Mouse (Mus musculus): ENCODE results near the gene Marc2. TPM values are rescaled to one million over a fixed set of nuclear protein-coding genes. Genes with fewer than 3 reads are reported as not detected.

Marc2 gene
- polyA plus RNA-seq, 1 experiment from 2014 or later = 191 TPM

- Histone ChIP-seq H3K9me3 (replicated peaks) (no peaks in the 10 kb centered on the region), H3K27me3 (peaks cover 26% of the 10 kb centered on the region), H3K36me3 (no peaks in the 10 kb centered on the region; the same call in 1 of the 2 replicates), H3K4me1 (peaks cover 9% of the 10 kb centered on the region), H3K9ac (no peak overlapping the region), H3K27ac (replicated peaks) (no peak overlapping the region), H3K4me2 (replicated peaks) (no peak overlapping the region), H3K4me3 (replicated peaks) (no peak overlapping the region)
- WGBS = 63% methylated on average over 15 of the region's 15 CpGs
- ATAC-seq (ENCODE audit: insufficient number of reproducible peaks, low FRiP score, low TSS enrichment, low read depth) = no peak
Observed at GRCm38 (mm10) chr1:184807627-184808417, 38.4 kb downstream of the Marc2 start.

GRCm38 (mm10) chr1:184807123-184807522 lies 39.1 kb downstream of the Marc2 start:
- H3K36me3 ChIP-seq = no peaks in the 10 kb centered on the region
- no peak overlapping the region for H3K4me2 ChIP-seq (replicated peaks)
- peaks cover 9% of the 10 kb centered on the region for H3K4me1 ChIP-seq
- no peak overlapping the region for H3K9ac ChIP-seq
- H3K4me3 ChIP-seq (replicated peaks) = no peak overlapping the region
- H3K9me3 ChIP-seq (replicated peaks) = no peaks in the 10 kb centered on the region
- 67% methylated on average over 7 of the region's 7 CpGs for WGBS
- no peak for ATAC-seq (ENCODE audit: insufficient number of reproducible peaks, low FRiP score, low TSS enrichment, low read depth)
- H3K27ac ChIP-seq (replicated peaks) = no peak overlapping the region
- peaks cover 23% of the 10 kb centered on the region for H3K27me3 ChIP-seq

- H3K9ac ChIP-seq = no peak overlapping the region
- H3K4me1 ChIP-seq = peaks cover 5% of the 10 kb centered on the region
- H3K9me3 ChIP-seq (replicated peaks) = no peaks in the 10 kb centered on the region
- no peak overlapping the region for H3K27ac ChIP-seq (replicated peaks)
- no peak overlapping the region for H3K4me2 ChIP-seq (replicated peaks)
- ATAC-seq (ENCODE audit: insufficient number of reproducible peaks, low FRiP score, low TSS enrichment, low read depth) = no peak
- H3K4me3 ChIP-seq (replicated peaks) = no peak overlapping the region
- 95% methylated on average over 4 of the region's 4 CpGs for WGBS
- peaks cover 9% of the 10 kb centered on the region for H3K27me3 ChIP-seq
- H3K36me3 ChIP-seq = no peaks in the 10 kb centered on the region
Observed at GRCm38 (mm10) chr1:184805749-184806148, 40.5 kb downstream of the Marc2 start.

- Histone ChIP-seq H3K4me3 (replicated peaks) (no peak overlapping the region), H3K4me2 (replicated peaks) (no peak overlapping the region), H3K9me3 (replicated peaks) (no peaks in the 10 kb centered on the region), H3K4me1 (0 out of 2 replicates have a peak, but pooled peaks cover 2% of the 10 kb centered on the region), H3K27ac (replicated peaks) (no peak overlapping the region), H3K36me3 (no peaks in the 10 kb centered on the region), H3K27me3 (peaks cover 3% of the 10 kb centered on the region; the same call in 1 of the 2 replicates), H3K9ac (no peak overlapping the region)
- WGBS = 18% methylated on average over 27 of the region's 27 CpGs
- ATAC-seq (ENCODE audit: insufficient number of reproducible peaks, low FRiP score, low TSS enrichment, low read depth) = 0 out of 2 replicates have a peak, but pooled peaks have one; percentile 27
Observed at GRCm38 (mm10) chr1:184793163-184793876, 52.9 kb downstream of the Marc2 start.

GRCm38 (mm10) chr1:184791109-184791508 lies 55.1 kb downstream of the Marc2 start:
- WGBS = 8% methylated on average over 2 of the region's 2 CpGs
- H3K4me1 ChIP-seq = 0 out of 2 replicates have a peak, but pooled peaks cover 2% of the 10 kb centered on the region
- no peak for ATAC-seq (ENCODE audit: insufficient number of reproducible peaks, low FRiP score, low TSS enrichment, low read depth)

GRCm38 (mm10) chr1:184786376-184787151 lies 59.7 kb downstream of the Marc2 start:
- H3K4me1 ChIP-seq = no peaks in the 10 kb centered on the region
- 68% methylated on average over 13 of the region's 13 CpGs for whole genome bisulfite sequencing
- H3K4me2 ChIP-seq (replicated peaks) = no peak overlapping the region
- no peaks in the 10 kb centered on the region for H3K9me3 ChIP-seq (replicated peaks)
- no peak overlapping the region for H3K4me3 ChIP-seq (replicated peaks)
- no peak for ATAC-seq (ENCODE audit: insufficient number of reproducible peaks, low FRiP score, low TSS enrichment, low read depth)
- H3K27ac ChIP-seq (replicated peaks) = no peak overlapping the region
- no peak overlapping the region for H3K9ac ChIP-seq
- no peaks in the 10 kb centered on the region for H3K27me3 ChIP-seq
- no peaks in the 10 kb centered on the region for H3K36me3 ChIP-seq

More at GRCm38 (mm10) chr1:184791109-184791508, 55.1 kb downstream of the Marc2 start:
- no peak overlapping the region for H3K27ac ChIP-seq (replicated peaks)
- no peak overlapping the region for H3K4me2 ChIP-seq (replicated peaks)
- no peaks in the 10 kb centered on the region for H3K36me3 ChIP-seq
- no peaks in the 10 kb centered on the region for H3K9me3 ChIP-seq (replicated peaks)
- H3K9ac ChIP-seq = no peak overlapping the region
- peaks cover 3% of the 10 kb centered on the region; the same call in 1 of the 2 replicates for H3K27me3 ChIP-seq
- H3K4me3 ChIP-seq (replicated peaks) = no peak overlapping the region

- no peak for ATAC-seq (ENCODE audit: insufficient number of reproducible peaks, low FRiP score, low TSS enrichment, low read depth)
- Histone ChIP-seq H3K4me3 (replicated peaks) (no peak overlapping the region), H3K27me3 (no peaks in the 10 kb centered on the region), H3K36me3 (no peaks in the 10 kb centered on the region), H3K27ac (replicated peaks) (no peak overlapping the region), H3K9ac (no peak overlapping the region), H3K4me1 (no peaks in the 10 kb centered on the region), H3K9me3 (replicated peaks) (no peaks in the 10 kb centered on the region), H3K4me2 (replicated peaks) (no peak overlapping the region)
- WGBS = 66% methylated on average over 4 of the region's 4 CpGs
Observed at GRCm38 (mm10) chr1:184783641-184784040, 62.6 kb downstream of the Marc2 start.

- no peak overlapping the region for H3K9ac ChIP-seq
- WGBS = 55% methylated on average over 14 of the region's 14 CpGs
- no peaks in the 10 kb centered on the region for H3K36me3 ChIP-seq
- no peak overlapping the region for H3K4me2 ChIP-seq (replicated peaks)
- no peaks in the 10 kb centered on the region for H3K9me3 ChIP-seq (replicated peaks)
- ATAC-seq (ENCODE audit: insufficient number of reproducible peaks, low FRiP score, low TSS enrichment, low read depth) = no peak
- H3K4me1 ChIP-seq = no peaks in the 10 kb centered on the region
- H3K27me3 ChIP-seq = peaks cover 2% of the 10 kb centered on the region; the same call in 1 of the 2 replicates
- H3K27ac ChIP-seq (replicated peaks) = no peak overlapping the region
- H3K4me3 ChIP-seq (replicated peaks) = no peak overlapping the region
Observed at GRCm38 (mm10) chr1:184782161-184782513, 64.1 kb downstream of the Marc2 start.

- H3K9ac ChIP-seq = no peak overlapping the region
- H3K36me3 ChIP-seq = no peaks in the 10 kb centered on the region
- no peak overlapping the region for H3K4me3 ChIP-seq (replicated peaks)
- no peaks in the 10 kb centered on the region for H3K9me3 ChIP-seq (replicated peaks)
- no peaks in the 10 kb centered on the region for H3K4me1 ChIP-seq
- ATAC-seq (ENCODE audit: insufficient number of reproducible peaks, low FRiP score, low TSS enrichment, low read depth) = no peak
- 58% methylated on average over 10 of the region's 10 CpGs for WGBS
- no peak overlapping the region for H3K4me2 ChIP-seq (replicated peaks)
- H3K27ac ChIP-seq (replicated peaks) = no peak overlapping the region
- H3K27me3 ChIP-seq = peaks cover 6% of the 10 kb centered on the region; the same call in 1 of the 2 replicates
Observed at GRCm38 (mm10) chr1:184781286-184782160, 64.7 kb downstream of the Marc2 start.

- no peak overlapping the region for H3K9ac ChIP-seq
- WGBS = 61% methylated on average over 6 of the region's 6 CpGs
- no peaks in the 10 kb centered on the region for H3K36me3 ChIP-seq
- no peaks in the 10 kb centered on the region for H3K9me3 ChIP-seq (replicated peaks)
- no peak overlapping the region for H3K4me3 ChIP-seq (replicated peaks)
- peaks cover 6% of the 10 kb centered on the region for H3K27me3 ChIP-seq
- no peak overlapping the region for H3K4me2 ChIP-seq (replicated peaks)
- no peak for ATAC-seq (ENCODE audit: insufficient number of reproducible peaks, low FRiP score, low TSS enrichment, low read depth)
- no peak overlapping the region for H3K27ac ChIP-seq (replicated peaks)
- H3K4me1 ChIP-seq = no peaks in the 10 kb centered on the region
Observed at GRCm38 (mm10) chr1:184778157-184778556, 68.1 kb downstream of the Marc2 start.

Measured in embryonic facial prominence, embryonic 15.5 days (tissue).